Mouse (Mus musculus) stomach, postnatal 0 days (tissue): Measurements from ENCODE around the gene Fkbp5.

Source experiments
- CTCF ChIP-seq: IDR thresholded peaks from 2 replicates; pipeline ENCODE4 v1.5.1; 2016; ENCODE audit warnings: antibody characterized with exemption, low read depth, mild to moderate bottlenecking, moderate library complexity
- EP300 ChIP-seq: optimal IDR thresholded peaks from 2 replicates; pipeline ENCODE3; 2016; ENCODE audit warnings: antibody characterized with exemption

GRCm38 (mm10) chr17:28500465-28500864 lies 16.9 kb downstream of the Fkbp5 start:
- TF ChIP-seq CTCF (no peak), EP300 (no peak)
